Mouse (Mus musculus): Measurements from ENCODE around the gene Egf.

GRCm38 (mm10) chr3:129641621-129642020 is 113.5 kb downstream of the Egf start:
- TF ChIP-seq MAFK (IDR thresholded peaks at IDR 0.05; ENCODE audit: insufficient read depth, low read depth, low read length) (no peak), CHD2 (IDR thresholded peaks at IDR 0.05; ENCODE audit: low read depth, low read length) (no peak), ZNF384 (IDR thresholded peaks at IDR 0.05; ENCODE audit: low read depth, low read length) (no peak), ZC3H11A (IDR thresholded peaks at IDR 0.05; ENCODE audit: borderline replicate concordance, low read depth, low read length) (no peak)

Data from ES-E14 (cell line).